Mouse (Mus musculus) hindbrain, embryonic 16.5 days (tissue): ENCODE results near the gene Gm5861. TPM values are rescaled to one million over a fixed set of nuclear protein-coding genes. Genes with fewer than 3 reads are reported as not detected.
"Not testable (repeated sequence)": the region's sequence is repeated elsewhere in the genome, so short reads cannot be mapped to it uniquely, and the experiment has no call there.

Source experiments
- ATAC-seq: fragments of 200-750 bp; cut with Nextera tagmentation; 2 replicates; pipeline ENCODE4 v1.8.0; 2017; ENCODE audit warnings: moderate TSS enrichment, moderate library complexity
- H3K27ac ChIP-seq: fragments of 300-500 bp; sonication (generic); 2 replicates; pipeline ENCODE4 v1.5.1; 2014; ENCODE audit warnings: low read depth, mild to moderate bottlenecking, control low read depth, low read length, moderate library complexity
- H3K27me3 ChIP-seq: fragments of 300-500 bp; sonication (generic); replicated peaks from 2 replicates; pipeline ENCODE4 v1.6.1; 2014; ENCODE audit warnings: low read length; ENCODE audit not compliant: control insufficient read depth, insufficient read depth
- H3K36me3 ChIP-seq: fragments of 300-500 bp; sonication (generic); 2 replicates; pipeline ENCODE4 v1.6.1; 2014; ENCODE audit warnings: mild to moderate bottlenecking, low read length, moderate library complexity, mixed read lengths; ENCODE audit not compliant: control insufficient read depth, insufficient read depth
- H3K4me1 ChIP-seq: fragments of 300-500 bp; sonication (generic); 2 replicates; pipeline ENCODE4 v1.6.1; 2014; ENCODE audit warnings: low read depth, low read length; ENCODE audit not compliant: control insufficient read depth, insufficient read depth
- H3K4me2 ChIP-seq: fragments of 300-500 bp; sonication (generic); 2 replicates; pipeline ENCODE4 v1.6.1; 2014; ENCODE audit warnings: mild to moderate bottlenecking, low read length, control low read depth, moderate library complexity
- H3K4me3 ChIP-seq: fragments of 300-500 bp; sonication (generic); 2 replicates; pipeline ENCODE4 v1.5.1; 2014; ENCODE audit warnings: mild to moderate bottlenecking, low read length, control low read depth, moderate library complexity
- H3K9ac ChIP-seq: fragments of 300-500 bp; sonication (generic); 2 replicates; pipeline ENCODE4 v1.6.1; 2014; ENCODE audit warnings: low read depth, mild to moderate bottlenecking, control low read depth, low read length, moderate library complexity
- H3K9me3 ChIP-seq: fragments of 300-500 bp; sonication (generic); 2 replicates; pipeline ENCODE4 v1.6.1; 2014; ENCODE audit warnings: mild to moderate bottlenecking, low read length, moderate library complexity; ENCODE audit not compliant: control insufficient read depth
- WGBS: fragments of 180-500 bp; shearing (Covaris S2); extraction: QIAGEN DNeasy Blood & Tissue Kit; methylation state at CpG from one replicate; pipeline ENCODE4 v1.1.7; 2014; 5-methylcytosine and 5-hydroxymethylcytosine counted together
- polyA plus RNA-seq: library from polyadenylated mRNA; unstranded; fragments of >200 nt; fragmentation: Nextera tagmentation; extraction: Ambion mirVana; gene quantifications from 2 replicates; pipeline ENCODE4 v1.2.1, GENCODE M21; 2015

Gene Gm5861
- not detected in 2 replicates for polyA plus RNA-seq

GRCm38 (mm10) chr5:11182772-11183171 is at the start of gene Gm5861:
Gm5861 (plus strand) TSS chr5:11183072.
- not testable (repeated sequence) for H3K9ac ChIP-seq, H3K27me3 ChIP-seq, H3K36me3 ChIP-seq, H3K9me3 ChIP-seq, H3K27ac ChIP-seq, ATAC-seq, H3K4me2 ChIP-seq, H3K4me1 ChIP-seq, H3K4me3 ChIP-seq
- 73% methylated on average over 2 of the region's 3 CpGs for WGBS

DNA sequence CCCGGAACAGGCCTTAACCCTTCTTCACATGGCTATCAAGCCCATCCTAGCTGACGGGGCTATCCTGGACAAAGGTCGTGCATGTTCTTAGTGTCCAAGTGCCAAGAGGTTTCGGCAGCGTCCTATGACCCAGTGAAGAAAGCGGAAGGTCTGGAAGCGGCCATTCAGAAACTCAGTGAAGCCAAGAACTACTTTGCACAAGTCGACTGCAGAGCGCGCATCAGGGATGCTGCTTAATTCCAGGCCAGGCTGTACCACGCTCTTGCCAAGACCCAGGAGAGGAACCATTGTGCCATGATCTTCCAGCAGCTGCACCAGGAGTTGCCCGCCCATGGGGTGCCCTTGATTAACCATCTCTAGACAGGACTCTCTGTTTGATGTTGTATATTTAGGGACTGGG is 44.8 kb upstream of the Gm5861 start:
- H3K27ac ChIP-seq, H3K27me3 ChIP-seq: not testable (repeated sequence)

More for the DNA sequence above, 44.8 kb upstream of the Gm5861 start:
- H3K4me2 ChIP-seq, H3K9me3 ChIP-seq, H3K36me3 ChIP-seq, H3K4me3 ChIP-seq, H3K9ac ChIP-seq, H3K4me1 ChIP-seq, ATAC-seq: not testable (repeated sequence)
- WGBS: 95% methylated on average over 12 of the region's 12 CpGs

Other genes with a start within 250 kb of the Gm5861 start
- gene Gm8871, start 235.3 kb upstream of the Gm5861 start, polyA plus RNA-seq: not detected in 2 replicates
- gene Gm8857, start 235.3 kb upstream of the Gm5861 start, polyA plus RNA-seq: not detected in 2 replicates
- not detected in 2 replicates for gene Gm8879, start 55.4 kb upstream of the Gm5861 start, polyA plus RNA-seq
- gene Gm8890, start 73.0 kb downstream of the Gm5861 start, polyA plus RNA-seq: not detected in 2 replicates
- not detected in 2 replicates for gene Speer1, start 158.4 kb downstream of the Gm5861 start, polyA plus RNA-seq
- not detected in 2 replicates for gene Gm8897, start 233.3 kb downstream of the Gm5861 start, polyA plus RNA-seq